Mouse (Mus musculus): Measurements from ENCODE around the gene Slc22a27. TPM values are rescaled to one million over a fixed set of nuclear protein-coding genes. Genes with fewer than 3 reads are reported as not detected.

The Slc22a27 gene
- polyA plus RNA-seq, 1 experiment from 2014 or later: not detected

Small RNA genes within 50 kb of the gene (microRNA-seq; reads per million reads assigned to microRNA genes)
- gene Gm24951: not detected

Other genes with a start within 250 kb of the Slc22a27 start
- gene Slc22a26, start 163.4 kb downstream of the Slc22a27 start, polyA plus RNA-seq (2014; fragmentation: Nextera tagmentation; extraction: Ambion mirVana): not detected in 2 replicates
- gene Slc22a28, start 166.0 kb upstream of the Slc22a27 start, polyA plus RNA-seq (2014; fragmentation: Nextera tagmentation; extraction: Ambion mirVana): not detected in 2 replicates

All from midbrain, embryonic 11.5 days (tissue).